16 mouse cellular contexts compared by ENCODE assay signal in the genomic region with DNA sequence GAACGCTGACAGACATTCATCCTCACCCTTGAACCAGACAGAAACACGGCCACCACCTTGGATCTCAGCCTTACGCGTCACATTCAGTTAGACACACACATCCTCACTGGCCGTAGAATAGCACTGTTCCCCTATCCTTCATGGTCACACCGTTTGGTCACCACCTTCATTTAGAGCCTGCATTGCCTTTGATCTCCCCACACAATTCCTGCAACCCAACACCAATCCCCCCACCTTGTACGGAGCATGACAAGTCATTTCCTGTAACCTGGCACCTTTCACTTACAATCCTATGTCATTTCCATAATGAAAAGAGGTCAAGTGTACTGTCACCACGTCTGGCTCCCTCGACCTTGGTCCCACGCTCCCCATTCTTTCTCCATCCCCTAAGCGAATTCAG.
"Had no signal": no experiment of that assay in that cellular context is flagged by ENCODE, and none has a peak within 500 bp of the region (broad histone marks: within the 10 kb centered on the region; RNA-seq: fewer than 3 reads in every experiment).

No protein-coding gene starts in this region.

- H3K27me3 ChIP-seq: midbrain, embryonic 13.5 days; neural tube, embryonic 13.5 days; neural tube, embryonic 15.5 days; stomach, embryonic 15.5 days had no signal

- DNase-seq: lung, adult 18-20 months; lung, embryonic 14.5 days; lung, postnatal 10 days; lung, postnatal 4 days; right cerebral cortex, postnatal 14 days; thymus, adult 2 months; thymus, postnatal 25 days; thymus, postnatal 4 days had no signal

- H3K9ac ChIP-seq: lung, embryonic 14.5 days; midbrain, embryonic 13.5 days; neural tube, embryonic 13.5 days; neural tube, embryonic 15.5 days; stomach, embryonic 15.5 days had no signal

- H3K36me3 ChIP-seq: midbrain, embryonic 13.5 days; neural tube, embryonic 13.5 days; neural tube, embryonic 15.5 days; stomach, embryonic 15.5 days had no signal

- H3K27ac ChIP-seq: midbrain, embryonic 13.5 days; neural tube, embryonic 13.5 days; neural tube, embryonic 15.5 days; stomach, embryonic 15.5 days; stomach, postnatal 0 days had no signal

- H3K9me3 ChIP-seq: midbrain, embryonic 13.5 days; neural tube, embryonic 13.5 days; neural tube, embryonic 15.5 days; stomach, embryonic 15.5 days had no signal

- H3K4me1 ChIP-seq: midbrain, embryonic 13.5 days had no signal

- H3K4me3 ChIP-seq: midbrain, embryonic 13.5 days; myocyte; neural tube, embryonic 13.5 days; neural tube, embryonic 15.5 days; stomach, embryonic 15.5 days had no signal

- H3K4me2 ChIP-seq: lung, embryonic 14.5 days; midbrain, embryonic 11.5 days; midbrain, embryonic 13.5 days; neural tube, embryonic 13.5 days; neural tube, embryonic 15.5 days; stomach, embryonic 15.5 days had no signal

- ATAC-seq: midbrain, embryonic 13.5 days; midbrain, embryonic 16.5 days had no signal
